Mouse (Mus musculus) forebrain, embryonic 11.5 days (tissue): Measurements from ENCODE around the gene Nav2. TPM values are rescaled to one million over a fixed set of nuclear protein-coding genes. Genes with fewer than 3 reads are reported as not detected.

Experiments used
- polyA plus RNA-seq: library from polyadenylated mRNA; unstranded; fragments of >200 nt; fragmentation: Nextera tagmentation; extraction: Ambion mirVana; gene quantifications from 2 replicates; pipeline ENCODE4 v1.2.1, GENCODE M21; 2014

Nav2 gene
- polyA plus RNA-seq, 1 experiment from 2014 or later = 7.2 TPM

Other genes with a start within 250 kb of the Nav2 start
- 35.3 and 37.5 TPM in 2 replicates for gene Zdhhc13, start 119.7 kb upstream of the Nav2 start, polyA plus RNA-seq
- not detected in 2 replicates for gene Csrp3, start 60.7 kb upstream of the Nav2 start, polyA plus RNA-seq
- 26.0 and 29.1 TPM in 2 replicates for gene E2f8, start 27.1 kb upstream of the Nav2 start, polyA plus RNA-seq